Mouse (Mus musculus) urinary bladder, postnatal 4 days (tissue): Measurements from ENCODE around the gene Cdca4.
"Not testable (repeated sequence)": the region's sequence is repeated elsewhere in the genome, so short reads cannot be mapped to it uniquely, and the experiment has no call there.

Experiments
- DNase-seq, 2 experiments: peaks; one replicate each; pipeline ENCODE4 v3.0.0; 2021 to 2022; ENCODE audit warnings: low spot score in 2 of 2

The Cdca4 gene

GRCm38 (mm10) chr12:112822676-112823075 lies 6.5 kb downstream of the Cdca4 start:
- no peak for DNase-seq

DNA sequence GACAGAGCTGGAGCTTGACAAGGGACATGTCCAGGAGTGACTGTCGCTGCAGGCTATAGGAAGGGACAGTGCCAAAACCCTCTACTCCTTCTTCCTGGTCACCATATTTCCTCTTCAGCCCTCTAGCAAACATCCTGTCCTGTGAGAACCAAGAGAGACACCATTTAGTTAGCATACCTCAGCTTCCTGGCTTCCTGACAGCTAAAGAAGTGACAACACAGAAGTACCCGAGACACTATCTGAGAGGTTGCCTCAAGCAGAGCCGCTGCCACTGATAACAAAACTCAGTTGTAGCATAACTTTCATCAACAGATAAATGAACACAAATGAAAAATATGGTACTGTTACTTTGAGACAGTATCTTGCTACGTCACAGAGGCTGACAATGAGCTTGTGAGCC lies 7.2 kb downstream of the Cdca4 start:
- DNase-seq = no peak

GRCm38 (mm10) chr12:112821216-112821615 lies 8.0 kb downstream of the Cdca4 start:
- no peak for DNase-seq

GRCm38 (mm10) chr12:112820401-112820999 lies 8.7 kb downstream of the Cdca4 start:
- DNase-seq = no peak

DNA sequence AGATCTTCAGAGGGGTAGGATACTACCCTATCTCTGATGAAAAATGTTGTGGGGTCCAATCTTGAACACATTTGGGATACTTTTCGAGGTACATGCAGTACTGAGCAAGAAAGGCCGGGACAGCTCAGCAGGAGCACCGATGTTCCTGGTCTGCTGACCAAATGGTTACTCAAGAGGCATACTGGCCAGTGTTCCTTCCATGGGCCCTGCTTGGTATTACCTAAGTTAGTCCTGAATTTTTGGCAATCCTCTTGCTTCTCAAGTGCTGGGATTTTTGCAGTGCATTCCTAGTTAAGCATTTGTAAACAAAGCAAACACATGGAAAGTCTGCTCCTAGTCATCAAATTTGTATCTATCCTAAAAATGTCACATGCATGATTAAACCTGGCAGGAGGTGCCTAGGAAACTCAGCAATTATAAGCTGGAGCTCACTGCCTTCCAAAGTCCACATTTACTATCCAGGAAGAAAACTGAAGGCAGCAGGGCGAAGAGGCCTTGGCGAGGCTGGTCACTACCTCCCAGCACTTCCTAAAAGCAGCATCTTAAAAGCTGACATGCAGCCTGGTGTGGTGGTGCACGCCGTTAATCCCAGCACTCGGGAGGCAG lies 10.1 kb downstream of the Cdca4 start:
- DNase-seq = no peak

GRCm38 (mm10) chr12:112816866-112817265 lies 12.4 kb downstream of the Cdca4 start:
- not testable (repeated sequence) for DNase-seq

DNA sequence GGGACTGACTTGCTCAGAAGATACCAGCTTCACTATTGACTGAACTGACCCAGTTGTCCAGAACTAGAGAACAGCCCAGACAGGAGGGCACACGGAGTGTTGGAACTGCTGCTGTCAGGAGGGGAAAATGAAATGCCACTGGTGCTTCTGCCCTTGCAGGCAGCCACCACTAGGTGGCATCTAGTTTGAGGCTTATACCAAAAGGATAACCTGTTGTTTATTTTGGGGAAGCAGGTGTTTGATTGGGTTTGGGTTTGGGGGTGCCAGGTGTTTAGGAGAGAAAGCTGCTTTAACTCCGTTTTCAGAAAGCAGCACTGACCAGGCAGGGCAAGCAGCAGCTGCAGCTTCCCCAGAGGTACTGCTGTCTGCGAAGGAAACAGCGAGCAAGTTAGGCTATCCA lies 12.9 kb downstream of the Cdca4 start:
- DNase-seq = no peak

GRCm38 (mm10) chr12:112814682-112815470 lies 14.3 kb downstream of the Cdca4 start:
- no peak for DNase-seq

- DNase-seq = no peak
Measured at GRCm38 (mm10) chr12:112813370-112813769, 15.9 kb downstream of the Cdca4 start.

GRCm38 (mm10) chr12:112810092-112810885 lies 18.9 kb downstream of the Cdca4 start:
- no peak for DNase-seq

DNA sequence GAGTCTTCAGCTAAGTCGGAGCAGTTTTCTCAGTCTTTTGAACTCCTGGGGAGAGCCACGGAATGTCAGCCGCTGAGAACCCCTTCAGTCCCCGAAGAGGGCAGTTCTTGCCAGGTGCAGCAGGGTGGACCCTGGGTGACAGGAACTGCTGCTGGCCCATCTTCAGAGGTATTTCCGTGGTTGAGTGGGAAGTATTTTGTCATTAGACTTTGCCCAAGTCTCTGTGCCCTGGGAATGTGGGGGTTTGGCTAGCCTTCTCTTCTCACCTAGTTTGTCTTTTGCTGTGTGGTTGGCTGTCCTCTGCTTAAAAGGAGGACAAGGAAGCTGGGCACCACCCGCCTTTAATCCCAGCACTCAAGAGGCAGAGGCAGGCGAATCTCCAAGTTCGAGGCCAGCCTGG lies 19.6 kb downstream of the Cdca4 start:
- no peak for DNase-seq

- peak; percentile 87 to 88 for DNase-seq
Measured at GRCm38 (mm10) chr12:112808587-112809364, 20.4 kb downstream of the Cdca4 start, which contains the start of gene Clba1. Clba1 (plus strand) TSS chr12:112808937.

DNA sequence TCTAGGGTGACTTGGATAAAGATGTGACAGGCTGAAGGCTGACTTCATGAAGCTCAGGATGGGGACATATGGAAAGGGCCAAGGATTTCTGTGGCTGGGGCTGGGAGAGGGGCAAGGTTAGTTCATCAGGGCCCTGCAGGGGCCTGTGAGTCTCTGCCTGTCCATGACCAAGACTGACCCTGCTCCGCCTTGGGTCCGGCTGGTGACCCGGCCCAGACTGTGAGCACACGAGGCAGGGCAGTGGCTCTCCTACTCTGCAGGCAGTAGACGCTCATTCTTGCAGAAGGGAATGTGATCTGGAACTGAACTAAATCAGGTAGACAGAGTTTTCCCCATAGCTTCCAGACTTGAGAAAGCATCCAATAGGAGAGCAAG lies 21.0 kb downstream of the Cdca4 start:
- no peak for DNase-seq

DNA sequence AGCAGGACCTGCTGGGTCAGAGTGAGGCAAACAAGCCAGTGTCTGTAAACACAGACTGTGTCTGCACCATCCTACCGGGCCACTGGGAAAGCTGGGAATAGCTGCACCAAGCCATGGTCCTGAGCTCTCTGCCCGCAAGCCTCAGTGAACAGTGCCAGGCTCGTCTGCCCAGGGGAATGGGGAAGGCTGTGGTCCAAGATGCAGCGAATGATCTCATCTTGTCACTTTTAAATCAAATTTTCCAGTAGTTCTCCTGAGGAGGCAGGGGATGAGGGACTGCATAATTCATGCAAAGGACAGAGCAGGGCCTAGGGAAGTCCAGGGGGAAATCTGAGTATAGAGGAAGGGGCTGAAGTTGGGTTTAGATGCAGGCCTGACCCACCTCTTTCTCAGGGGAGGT lies 21.4 kb downstream of the Cdca4 start:
- DNase-seq = no peak

DNA sequence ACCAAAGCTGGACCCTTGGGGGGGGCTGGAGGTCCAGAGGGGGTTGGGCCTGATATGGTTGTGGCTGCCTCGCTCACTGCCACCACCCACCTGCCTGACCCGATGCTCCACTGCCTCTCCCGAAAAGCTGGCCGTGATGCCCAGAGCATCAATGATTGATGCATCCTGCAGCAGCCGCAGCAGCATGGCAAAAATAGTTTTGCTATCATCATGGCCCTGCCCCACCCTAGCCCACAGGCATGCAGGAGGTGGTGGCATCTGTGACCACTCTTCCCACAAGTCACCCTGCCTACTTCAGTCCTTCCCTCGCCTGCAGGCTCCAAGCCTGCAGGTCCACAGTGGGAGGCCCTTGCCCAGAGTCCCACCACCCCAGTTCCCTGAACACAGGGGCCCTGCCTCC lies 23.2 kb downstream of the Cdca4 start:
- no peak for DNase-seq

DNA sequence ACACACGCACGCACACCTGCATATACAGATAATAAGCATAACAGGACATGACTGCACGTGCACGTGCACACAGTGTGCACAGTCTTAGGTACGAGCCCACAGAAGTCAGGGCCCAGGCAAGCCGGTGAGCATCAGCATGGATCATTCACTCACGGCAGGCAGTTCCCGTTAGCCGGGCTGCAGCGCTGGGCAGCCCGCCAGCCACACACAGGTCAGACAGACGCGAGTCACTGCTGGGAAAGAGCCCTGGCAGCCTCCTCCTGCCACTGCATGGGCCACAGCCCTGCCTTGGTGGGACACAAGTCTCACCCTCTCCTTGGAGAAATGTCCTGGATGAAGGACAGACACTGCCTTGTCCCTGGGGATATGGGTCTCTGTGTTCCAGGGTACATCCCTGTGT lies 25.2 kb downstream of the Cdca4 start:
- DNase-seq = no peak

DNA sequence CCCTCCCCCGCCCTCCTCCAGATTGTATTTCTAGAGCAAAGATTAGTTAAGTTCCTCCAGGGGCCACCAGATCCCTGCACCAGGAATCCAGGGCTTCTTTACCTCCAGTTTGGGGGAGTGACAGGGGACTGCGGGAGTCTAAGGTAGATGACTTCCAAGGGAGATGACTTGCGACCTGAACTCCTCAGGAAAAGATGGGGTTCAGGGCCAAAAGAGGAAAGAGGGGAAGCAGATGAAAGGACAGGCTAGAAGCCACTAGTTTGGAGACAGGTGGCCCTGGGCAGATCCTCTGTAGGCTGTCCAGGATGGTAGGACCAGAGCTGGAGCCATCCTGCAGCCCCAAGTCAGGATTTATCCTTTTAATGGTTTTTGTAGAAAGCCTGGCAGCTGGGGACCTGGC lies 26.3 kb downstream of the Cdca4 start:
- DNase-seq = no peak

DNA sequence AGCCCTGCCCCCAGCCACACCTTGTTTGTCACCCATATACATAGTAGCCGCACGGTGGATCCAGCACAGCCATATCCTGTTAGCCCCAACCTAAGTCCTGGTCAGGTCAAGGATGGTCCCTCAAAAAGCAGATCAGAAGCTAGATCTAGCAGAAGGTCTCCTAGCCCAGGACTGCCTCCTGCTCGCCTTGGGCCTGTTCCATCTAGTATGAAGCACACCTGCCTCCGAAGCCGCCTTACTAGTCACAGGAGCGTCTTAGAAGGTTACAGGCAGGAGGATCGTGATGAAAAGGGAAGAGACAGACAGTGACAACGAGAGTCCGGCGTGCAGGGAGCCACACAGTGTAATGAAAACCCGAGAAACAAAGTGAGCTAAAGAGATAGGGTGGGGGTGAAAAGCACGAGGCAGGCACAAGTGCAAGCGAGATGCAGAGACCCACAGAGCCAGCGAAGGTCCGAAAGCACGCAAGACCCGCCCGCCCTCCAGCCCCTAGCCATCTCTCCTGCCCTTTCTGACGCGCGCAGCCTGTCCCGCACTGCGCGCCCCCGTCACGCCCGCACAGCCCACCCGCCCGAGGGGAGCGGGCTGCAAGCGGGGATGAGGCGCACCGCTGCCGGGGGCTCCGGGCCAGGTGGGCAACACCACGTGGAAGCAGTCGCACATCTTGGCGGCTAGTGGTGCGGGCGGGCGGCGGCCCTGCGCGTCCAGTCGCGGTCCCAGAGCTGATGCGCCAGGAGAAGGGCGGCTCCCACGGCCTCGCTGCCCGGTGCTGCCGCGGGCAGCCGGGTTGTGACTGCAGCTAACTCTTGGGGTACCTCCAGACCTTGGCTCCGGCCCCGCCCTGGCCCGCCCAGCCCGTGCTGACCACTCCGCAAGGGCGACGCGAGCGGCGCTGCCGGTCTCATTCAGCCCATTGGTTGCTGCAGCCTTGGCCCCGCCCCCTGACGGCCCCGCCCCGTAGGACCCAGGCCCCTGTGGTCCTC lies 27.1 kb downstream of the Cdca4 start, which contains the start of gene Ahnak2:
Ahnak2 (minus strand) TSS at position 794 of the 983 bp plus-strand sequence.
- DNase-seq = no peak

DNA sequence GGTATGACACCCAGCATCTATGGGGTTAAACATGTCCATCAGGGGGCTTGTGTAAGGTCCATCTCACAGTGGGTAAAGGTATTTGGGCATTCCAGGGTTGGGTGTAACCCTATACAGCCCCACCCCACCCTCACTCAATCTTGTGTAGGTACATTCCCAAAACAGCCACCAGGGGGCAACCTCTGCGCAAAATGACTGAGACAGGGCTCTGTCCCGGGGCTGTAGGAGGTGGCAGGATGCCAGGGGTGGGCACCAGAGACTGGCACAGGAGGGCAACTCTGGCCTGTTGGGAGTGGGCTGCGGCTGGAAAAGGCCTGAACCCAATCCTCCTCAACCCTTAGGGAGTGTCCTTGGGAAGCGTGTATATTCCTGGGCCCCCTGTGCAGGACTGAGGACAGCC lies 28.7 kb downstream of the Cdca4 start:
- peak; percentile 56 to 81 for DNase-seq
